Mouse (Mus musculus): ENCODE results near the gene Cenpi.

Gene Cenpi

GRCm38 (mm10) chrX:134307534-134308274 is at the start of gene Cenpi:
Cenpi (plus strand) TSS chrX:134308084.
- DNase-seq (ENCODE audit: low read depth, low spot score) = peak; percentile 91
- Histone ChIP-seq H3K36me3 (ENCODE audit: control insufficient read depth, insufficient read depth, low read length, poor library complexity, severe bottlenecking) (no peaks in the 10 kb centered on the region), H3K27me3 (ENCODE audit: control insufficient read depth, insufficient read depth, low read length, poor library complexity, severe bottlenecking) (no peaks in the 10 kb centered on the region)

GRCm38 (mm10) chrX:134261191-134261590 is 46.7 kb upstream of the Cenpi start:
- no peak for DNase-seq (ENCODE audit: low read depth, low spot score)
- H3K27me3 ChIP-seq (ENCODE audit: control insufficient read depth, insufficient read depth, low read length, poor library complexity, severe bottlenecking) = no peaks in the 10 kb centered on the region
- no peaks in the 10 kb centered on the region for H3K36me3 ChIP-seq (ENCODE audit: control insufficient read depth, insufficient read depth, low read length, poor library complexity, severe bottlenecking)

- no peaks in the 10 kb centered on the region for H3K36me3 ChIP-seq (ENCODE audit: control insufficient read depth, insufficient read depth, low read length, poor library complexity, severe bottlenecking)
- no peaks in the 10 kb centered on the region for H3K27me3 ChIP-seq (ENCODE audit: control insufficient read depth, insufficient read depth, low read length, poor library complexity, severe bottlenecking)
- no peak for DNase-seq (ENCODE audit: low read depth, low spot score)
Measured at GRCm38 (mm10) chrX:134262129-134262528, 45.8 kb upstream of the Cenpi start.

GRCm38 (mm10) chrX:134275715-134276114 is 32.2 kb upstream of the Cenpi start:
- no peak for DNase-seq (ENCODE audit: low read depth, low spot score)
- Histone ChIP-seq H3K27me3 (ENCODE audit: control insufficient read depth, insufficient read depth, low read length, poor library complexity, severe bottlenecking) (no peaks in the 10 kb centered on the region), H3K36me3 (ENCODE audit: control insufficient read depth, insufficient read depth, low read length, poor library complexity, severe bottlenecking) (no peaks in the 10 kb centered on the region)

- Histone ChIP-seq H3K27me3 (ENCODE audit: control insufficient read depth, insufficient read depth, low read length, poor library complexity, severe bottlenecking) (no peaks in the 10 kb centered on the region), H3K36me3 (ENCODE audit: control insufficient read depth, insufficient read depth, low read length, poor library complexity, severe bottlenecking) (no peaks in the 10 kb centered on the region)
- peak; percentile 65 for DNase-seq (ENCODE audit: low read depth, low spot score)
Measured at GRCm38 (mm10) chrX:134276275-134277160, 31.4 kb upstream of the Cenpi start, which contains the start of gene Trmt2b. Trmt2b (minus strand) TSS chrX:134276984.

GRCm38 (mm10) chrX:134280531-134280930 is 27.4 kb upstream of the Cenpi start:
- no peak for DNase-seq (ENCODE audit: low read depth, low spot score)
- H3K27me3 ChIP-seq (ENCODE audit: control insufficient read depth, insufficient read depth, low read length, poor library complexity, severe bottlenecking) = no peaks in the 10 kb centered on the region
- no peaks in the 10 kb centered on the region for H3K36me3 ChIP-seq (ENCODE audit: control insufficient read depth, insufficient read depth, low read length, poor library complexity, severe bottlenecking)

- Histone ChIP-seq H3K36me3 (ENCODE audit: control insufficient read depth, insufficient read depth, low read length, poor library complexity, severe bottlenecking) (no peaks in the 10 kb centered on the region), H3K27me3 (ENCODE audit: control insufficient read depth, insufficient read depth, low read length, poor library complexity, severe bottlenecking) (no peaks in the 10 kb centered on the region)
- DNase-seq (ENCODE audit: low read depth, low spot score) = no peak
Measured at GRCm38 (mm10) chrX:134285102-134285501, 22.8 kb upstream of the Cenpi start.

GRCm38 (mm10) chrX:134285791-134286190 is 22.1 kb upstream of the Cenpi start:
- no peak for DNase-seq (ENCODE audit: low read depth, low spot score)
- no peaks in the 10 kb centered on the region for H3K27me3 ChIP-seq (ENCODE audit: control insufficient read depth, insufficient read depth, low read length, poor library complexity, severe bottlenecking)

GRCm38 (mm10) chrX:134287305-134287704 is 20.6 kb upstream of the Cenpi start:
- Histone ChIP-seq H3K36me3 (ENCODE audit: control insufficient read depth, insufficient read depth, low read length, poor library complexity, severe bottlenecking) (no peaks in the 10 kb centered on the region), H3K27me3 (ENCODE audit: control insufficient read depth, insufficient read depth, low read length, poor library complexity, severe bottlenecking) (no peaks in the 10 kb centered on the region)
- DNase-seq (ENCODE audit: low read depth, low spot score) = no peak

More at GRCm38 (mm10) chrX:134285791-134286190, 22.1 kb upstream of the Cenpi start:
- no peaks in the 10 kb centered on the region for H3K36me3 ChIP-seq (ENCODE audit: control insufficient read depth, insufficient read depth, low read length, poor library complexity, severe bottlenecking)

- no peaks in the 10 kb centered on the region; the same call in 1 of the 2 replicates for H3K27me3 ChIP-seq (ENCODE audit: control insufficient read depth, insufficient read depth, low read length, poor library complexity, severe bottlenecking)
- no peaks in the 10 kb centered on the region for H3K36me3 ChIP-seq (ENCODE audit: control insufficient read depth, insufficient read depth, low read length, poor library complexity, severe bottlenecking)
- DNase-seq (ENCODE audit: low read depth, low spot score) = no peak
Measured at GRCm38 (mm10) chrX:134296301-134296700, 11.6 kb upstream of the Cenpi start.

GRCm38 (mm10) chrX:134296737-134297136 is 11.1 kb upstream of the Cenpi start:
- Histone ChIP-seq H3K27me3 (ENCODE audit: control insufficient read depth, insufficient read depth, low read length, poor library complexity, severe bottlenecking) (no peaks in the 10 kb centered on the region; the same call in 1 of the 2 replicates), H3K36me3 (ENCODE audit: control insufficient read depth, insufficient read depth, low read length, poor library complexity, severe bottlenecking) (no peaks in the 10 kb centered on the region)
- no peak for DNase-seq (ENCODE audit: low read depth, low spot score)

- Histone ChIP-seq H3K36me3 (ENCODE audit: control insufficient read depth, insufficient read depth, low read length, poor library complexity, severe bottlenecking) (no peaks in the 10 kb centered on the region), H3K27me3 (ENCODE audit: control insufficient read depth, insufficient read depth, low read length, poor library complexity, severe bottlenecking) (no peaks in the 10 kb centered on the region; the same call in 1 of the 2 replicates)
- DNase-seq (ENCODE audit: low read depth, low spot score) = no peak
Measured at GRCm38 (mm10) chrX:134297195-134297594, 10.7 kb upstream of the Cenpi start.

GRCm38 (mm10) chrX:134300219-134300618 is 7.7 kb upstream of the Cenpi start:
- DNase-seq (ENCODE audit: low read depth, low spot score) = no peak
- no peaks in the 10 kb centered on the region; the same call in 1 of the 2 replicates for H3K27me3 ChIP-seq (ENCODE audit: control insufficient read depth, insufficient read depth, low read length, poor library complexity, severe bottlenecking)
- no peaks in the 10 kb centered on the region for H3K36me3 ChIP-seq (ENCODE audit: control insufficient read depth, insufficient read depth, low read length, poor library complexity, severe bottlenecking)

- H3K27me3 ChIP-seq (ENCODE audit: control insufficient read depth, insufficient read depth, low read length, poor library complexity, severe bottlenecking) = no peaks in the 10 kb centered on the region
- H3K36me3 ChIP-seq (ENCODE audit: control insufficient read depth, insufficient read depth, low read length, poor library complexity, severe bottlenecking) = no peaks in the 10 kb centered on the region
- no peak for DNase-seq (ENCODE audit: low read depth, low spot score)
Measured at GRCm38 (mm10) chrX:134303287-134303686, 4.6 kb upstream of the Cenpi start.

GRCm38 (mm10) chrX:134308275-134308634 is 371 bp downstream of the Cenpi start:
- DNase-seq (ENCODE audit: low read depth, low spot score) = no peak
- no peaks in the 10 kb centered on the region for H3K27me3 ChIP-seq (ENCODE audit: control insufficient read depth, insufficient read depth, low read length, poor library complexity, severe bottlenecking)
- no peaks in the 10 kb centered on the region for H3K36me3 ChIP-seq (ENCODE audit: control insufficient read depth, insufficient read depth, low read length, poor library complexity, severe bottlenecking)

All from splenic B cell, adult 2 months (primary cell).